Mouse (Mus musculus): ENCODE results near the gene Pak4.

DNA sequence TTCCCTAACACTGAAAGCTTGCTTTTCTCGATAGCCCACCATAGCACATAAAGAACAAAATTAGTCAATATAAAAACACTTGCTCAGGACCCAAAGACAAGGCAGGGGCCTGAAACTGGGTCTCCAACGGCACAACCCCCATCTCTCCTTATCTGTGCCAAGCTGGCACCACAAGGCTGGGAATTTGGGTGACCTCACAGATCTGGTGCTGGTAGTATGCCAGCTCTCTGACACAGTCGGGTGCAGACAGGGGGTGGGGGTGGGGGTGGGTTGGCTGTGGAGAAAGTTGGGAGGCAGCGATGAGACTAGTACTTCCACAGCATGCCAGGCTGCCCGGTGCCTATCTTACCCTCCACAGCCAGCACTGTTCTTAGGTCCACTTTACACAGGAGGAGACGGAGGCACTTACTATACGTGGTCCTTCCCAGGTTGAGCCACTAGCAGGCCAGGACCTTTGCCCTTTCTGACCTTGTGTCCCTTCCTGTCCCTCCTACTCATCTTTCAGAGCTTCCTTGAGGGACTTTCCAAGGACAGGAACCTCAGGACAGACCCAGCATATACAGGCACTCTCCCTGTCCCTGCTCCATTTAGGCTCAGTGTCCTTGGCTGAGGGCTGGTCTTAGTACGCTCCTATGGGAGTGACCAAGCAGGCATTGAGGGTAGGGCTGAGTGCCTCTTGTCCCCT lies 2.1 kb downstream of the Pak4 start:
- TF ChIP-seq CTCF (IDR thresholded peaks at IDR 0.05; ENCODE audit: control insufficient read depth, insufficient read depth, low read length) (no peak), POLR2A (IDR thresholded peaks at IDR 0.05; ENCODE audit: borderline replicate concordance, control insufficient read depth, low read depth, low read length) (no peak)

All from bone marrow, adult 2 months (tissue).